Mouse (Mus musculus) neutrophil, adult 59 days (primary cell): Measurements from ENCODE around the gene Olfr1098. TPM values are rescaled to one million over a fixed set of nuclear protein-coding genes. Genes with fewer than 3 reads are reported as not detected.

Experiments used
- total RNA-seq, 2 experiments: library from RNA; stranded (reverse); gene quantifications; 1 replicate in 1 of 2; 2 replicates in 1 of 2; pipeline ENCODE4 v1.2.4; 2023

Gene Olfr1098
- not detected for total RNA-seq

DNA sequence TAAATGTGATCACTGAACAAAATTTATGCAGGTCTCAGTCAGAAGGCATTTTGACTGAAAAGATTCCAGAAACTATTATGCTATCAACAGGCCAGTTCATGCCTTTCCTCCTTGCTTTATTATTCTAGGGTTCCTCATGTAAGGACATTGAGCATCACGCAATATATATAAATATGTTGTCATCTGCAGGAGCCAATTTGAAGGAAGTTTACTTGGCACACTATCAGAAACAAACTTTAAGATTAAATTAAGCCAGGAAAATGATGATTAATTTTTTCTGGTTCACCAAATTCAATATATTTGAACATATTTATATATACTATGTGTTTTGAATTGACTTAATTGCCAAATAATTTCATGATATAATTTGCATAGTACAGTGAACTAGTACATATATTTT, at the start of gene Olfr1098:
Gene Olfr1098, minus strand, starts transcription at position 101 of the 400 bp plus-strand sequence.

DNA sequence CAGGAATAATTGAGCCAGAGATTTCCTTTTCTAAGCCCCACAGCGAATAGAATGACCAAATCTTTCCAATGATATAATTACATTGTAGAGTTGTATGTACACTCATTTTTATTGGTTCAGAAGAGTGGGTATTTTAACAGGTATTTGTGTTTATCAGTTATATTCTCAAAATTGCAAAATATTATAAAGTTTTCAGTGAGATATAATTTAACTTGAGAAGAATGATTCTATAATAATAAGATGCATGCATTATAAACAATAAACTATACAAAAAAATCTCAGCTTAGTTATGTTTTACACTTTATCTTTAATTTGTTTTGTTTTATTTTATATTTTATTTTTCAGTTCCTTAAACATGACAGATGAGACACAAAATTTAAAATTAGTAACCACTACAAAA, 36.2 kb upstream of the Olfr1098 start, which contains the start of gene Olfr1099:
Gene Olfr1099, minus strand, starts transcription at position 101 of the 400 bp plus-strand sequence.

DNA sequence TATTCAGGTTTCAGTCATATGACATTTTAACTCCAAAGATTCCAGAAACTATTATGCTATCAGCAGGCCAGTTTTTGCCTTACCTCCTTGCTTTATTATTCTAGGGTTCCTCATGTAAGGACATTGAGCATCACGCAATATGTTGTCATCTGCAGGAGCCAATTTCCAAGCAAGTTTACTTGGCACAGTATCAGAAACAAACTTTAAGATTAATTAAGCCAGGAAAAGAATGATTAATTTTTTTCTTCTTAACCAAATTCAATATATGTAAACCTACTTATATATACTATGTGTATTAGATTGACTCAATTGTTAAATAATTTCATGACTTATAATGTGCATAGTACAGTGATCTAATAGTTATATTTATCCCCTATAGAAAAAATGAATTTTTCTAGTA, 32.2 kb downstream of the Olfr1098 start, which contains the start of gene Olfr1097:
Gene Olfr1097, minus strand, starts transcription at position 101 of the 400 bp plus-strand sequence.

DNA sequence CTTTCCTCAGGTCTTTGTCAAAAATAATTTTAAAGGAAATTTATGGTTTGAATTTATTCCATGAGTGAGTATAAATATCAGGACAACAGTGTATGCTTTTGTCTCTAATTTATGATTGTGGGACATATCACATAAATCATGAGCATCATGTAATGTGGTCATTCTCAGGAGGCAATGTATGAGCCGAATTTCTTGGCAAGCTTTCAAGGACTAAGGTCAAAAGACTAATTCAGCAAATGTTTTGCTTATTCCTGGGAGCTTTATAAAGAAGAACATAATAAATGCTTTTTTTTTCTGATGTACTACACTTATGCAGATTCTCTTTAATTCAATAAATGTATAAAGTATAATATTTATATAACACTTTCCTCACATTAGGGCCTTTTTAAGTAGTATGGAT, 49.6 kb downstream of the Olfr1098 start, which contains the start of gene Gm13723:
Gene Gm13723, minus strand, starts transcription at position 101 of the 400 bp plus-strand sequence.

Other genes starting within 250 kb of the Olfr1098 start
- not detected for gene Olfr1086, start 244.5 kb downstream of the Olfr1098 start, total RNA-seq
- not detected for gene Olfr1087, start 226.2 kb downstream of the Olfr1098 start, total RNA-seq
- not detected for gene Olfr1089, start 190.8 kb downstream of the Olfr1098 start, total RNA-seq
- not detected for gene Olfr1090, start 165.6 kb downstream of the Olfr1098 start, total RNA-seq
- gene Olfr1093, start 142.1 kb downstream of the Olfr1098 start, total RNA-seq, result not detected
- not detected for gene Olfr141, start 114.5 kb downstream of the Olfr1098 start, total RNA-seq
- not detected for gene Olfr1094, start 99.9 kb downstream of the Olfr1098 start, total RNA-seq
- not detected for gene Olfr1095, start 72.8 kb downstream of the Olfr1098 start, total RNA-seq
- gene Gm13723, start 49.7 kb downstream of the Olfr1098 start, total RNA-seq, result not detected
- not detected for gene Olfr1097, start 32.3 kb downstream of the Olfr1098 start, total RNA-seq
- gene Olfr1099, start 36.1 kb upstream of the Olfr1098 start, total RNA-seq, result not detected
- gene Olfr1100, start 55.4 kb upstream of the Olfr1098 start, total RNA-seq, result not detected
- not detected for gene Olfr1101, start 66.7 kb upstream of the Olfr1098 start, total RNA-seq
- not detected for gene Olfr1102, start 73.9 kb upstream of the Olfr1098 start, total RNA-seq
- gene Olfr1104, start 102.5 kb upstream of the Olfr1098 start, total RNA-seq, result not detected
- gene Olfr1105, start 112.0 kb upstream of the Olfr1098 start, total RNA-seq, result not detected
- gene Olfr1106, start 127.7 kb upstream of the Olfr1098 start, total RNA-seq, result not detected
- gene Olfr1107, start 151.3 kb upstream of the Olfr1098 start, total RNA-seq, result not detected
- gene Olfr1109, start 171.5 kb upstream of the Olfr1098 start, total RNA-seq, result not detected
- gene Olfr259, start 190.0 kb upstream of the Olfr1098 start, total RNA-seq, result not detected
- not detected for gene Olfr1110, start 215.8 kb upstream of the Olfr1098 start, total RNA-seq
- not detected for gene Olfr1111, start 228.1 kb upstream of the Olfr1098 start, total RNA-seq